Mouse (Mus musculus) frontal cortex, postnatal 10 days (tissue): Measurements from ENCODE around the gene Spocd1.

Experiments used
- DNase-seq, 2 experiments: peaks; one replicate each; pipeline ENCODE4 v3.0.0; 2022; ENCODE audit warnings: low spot score in 2 of 2, mixed read lengths in 1 of 2

Gene Spocd1

DNA sequence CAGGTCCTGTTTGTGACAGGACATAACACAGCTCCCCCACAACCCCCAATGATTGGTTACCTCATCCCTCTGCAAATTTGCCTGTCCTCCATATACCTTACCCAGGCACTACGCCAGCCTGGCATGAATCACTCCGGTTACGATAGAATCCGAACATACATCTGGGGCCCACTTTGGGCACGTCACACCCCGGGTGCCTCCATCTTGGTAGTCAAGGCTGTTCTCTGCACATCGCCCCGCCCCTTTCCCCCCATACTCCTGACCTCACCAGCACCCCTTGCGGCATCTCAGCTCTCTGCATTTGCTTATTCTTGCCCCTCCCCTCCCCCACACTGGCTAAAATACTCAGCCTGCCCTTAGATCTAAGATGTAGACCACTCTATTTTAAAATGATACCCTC is 76.5 kb downstream of the Spocd1 start:
- DNase-seq: no peak

- no peak for DNase-seq
Measured at GRCm38 (mm10) chr4:130006533-130006932, 77.5 kb downstream of the Spocd1 start.
